Mouse (Mus musculus) gastrocnemius, postnatal 10 days (tissue): ENCODE data around the gene Zfp112. TPM values are rescaled to one million over a fixed set of nuclear protein-coding genes. Genes with fewer than 3 reads are reported as not detected.
A peak's percentile ranks its signal among the peaks of the same experiment; 100 is the strongest.
"Not testable (repeated sequence)": the region's sequence is repeated elsewhere in the genome, so short reads cannot be mapped to it uniquely, and the experiment has no call there.

Experiments
- DNase-seq: peaks from one replicate; pipeline ENCODE4 v3.0.0; 2021; ENCODE audit warnings: mixed read lengths
- long read RNA-seq, 2 experiments: library from polyadenylated mRNA; stranded (forward); transcript quantifications; one replicate each; pipeline ENCODE4 v2.0.0; 2021
- total RNA-seq, 2 experiments: library from RNA; stranded (reverse); gene quantifications; 2 replicates each; pipeline ENCODE4 v1.2.3; 2021

Gene Zfp112
- total RNA-seq: 1 to 10 TPM; 2.8 to 4.1 TPM
- long read RNA-seq, experiment 1, partial matches to known transcripts: 0 of 4 reads
- long read RNA-seq, experiment 1, other reads (novel, unspliced or antisense): 3 of 4 reads
- long read RNA-seq, experiment 2, partial matches to known transcripts: 0 of 2 reads
- long read RNA-seq, experiment 2, other reads (novel, unspliced or antisense): 1 of 2 reads

DNA sequence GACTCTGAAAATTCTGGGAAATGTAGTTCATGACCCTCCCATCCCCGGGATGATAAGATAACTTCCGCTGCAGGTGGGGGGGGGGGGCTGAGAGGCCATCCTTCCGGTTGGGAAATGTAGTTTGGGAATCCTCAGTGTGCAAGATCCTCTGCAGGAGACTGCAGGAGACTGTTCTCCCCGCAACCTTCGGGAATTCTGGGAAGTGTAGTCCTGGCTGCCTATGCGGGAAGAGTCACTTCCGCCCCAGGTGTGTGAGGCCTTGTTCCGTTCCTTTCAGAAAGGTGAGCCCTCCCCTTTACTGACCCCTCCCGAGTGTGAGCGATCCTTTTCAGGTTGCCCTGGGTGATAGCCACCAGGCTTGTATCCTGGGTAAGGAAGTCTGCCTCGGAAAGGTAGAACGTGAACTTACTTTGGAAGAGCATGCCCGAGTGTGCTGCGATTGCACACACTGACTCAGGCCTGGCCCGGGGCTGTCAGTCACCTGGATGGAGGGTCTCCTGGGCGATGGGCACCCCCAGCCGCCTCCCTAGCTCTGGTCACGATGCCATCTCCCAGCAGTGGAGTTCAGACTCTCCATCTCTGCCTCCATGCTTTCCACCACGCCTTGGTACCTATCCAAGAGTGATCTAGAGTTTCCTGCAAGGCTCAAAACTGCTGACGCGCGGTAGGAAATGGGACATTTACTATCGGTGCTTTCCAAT lies at the start of gene Zfp112:
Zfp112 (plus strand) TSS at position 159 of the 701 bp plus-strand sequence.
- DNase-seq: peak; percentile 59

DNA sequence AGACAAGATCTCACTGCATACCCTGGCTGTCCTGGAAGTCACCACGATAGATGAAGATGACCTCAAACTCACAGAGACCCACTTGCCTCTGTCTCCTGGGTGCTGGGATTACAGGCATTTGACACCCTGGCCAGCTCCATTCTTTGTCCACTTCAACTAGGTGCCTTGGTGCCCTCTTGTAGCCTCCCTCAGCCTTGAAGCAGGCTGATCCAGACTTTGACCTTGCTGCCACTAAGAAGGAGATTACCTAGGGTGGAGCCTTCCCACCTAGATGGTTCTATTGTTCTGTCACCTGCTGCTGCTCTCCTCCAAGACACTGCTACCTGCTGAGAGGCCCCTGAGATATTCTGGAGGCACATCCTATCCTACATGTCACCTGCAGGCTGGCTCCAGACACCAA lies 37.7 kb upstream of the Zfp112 start:
- not testable (repeated sequence) for DNase-seq

DNA sequence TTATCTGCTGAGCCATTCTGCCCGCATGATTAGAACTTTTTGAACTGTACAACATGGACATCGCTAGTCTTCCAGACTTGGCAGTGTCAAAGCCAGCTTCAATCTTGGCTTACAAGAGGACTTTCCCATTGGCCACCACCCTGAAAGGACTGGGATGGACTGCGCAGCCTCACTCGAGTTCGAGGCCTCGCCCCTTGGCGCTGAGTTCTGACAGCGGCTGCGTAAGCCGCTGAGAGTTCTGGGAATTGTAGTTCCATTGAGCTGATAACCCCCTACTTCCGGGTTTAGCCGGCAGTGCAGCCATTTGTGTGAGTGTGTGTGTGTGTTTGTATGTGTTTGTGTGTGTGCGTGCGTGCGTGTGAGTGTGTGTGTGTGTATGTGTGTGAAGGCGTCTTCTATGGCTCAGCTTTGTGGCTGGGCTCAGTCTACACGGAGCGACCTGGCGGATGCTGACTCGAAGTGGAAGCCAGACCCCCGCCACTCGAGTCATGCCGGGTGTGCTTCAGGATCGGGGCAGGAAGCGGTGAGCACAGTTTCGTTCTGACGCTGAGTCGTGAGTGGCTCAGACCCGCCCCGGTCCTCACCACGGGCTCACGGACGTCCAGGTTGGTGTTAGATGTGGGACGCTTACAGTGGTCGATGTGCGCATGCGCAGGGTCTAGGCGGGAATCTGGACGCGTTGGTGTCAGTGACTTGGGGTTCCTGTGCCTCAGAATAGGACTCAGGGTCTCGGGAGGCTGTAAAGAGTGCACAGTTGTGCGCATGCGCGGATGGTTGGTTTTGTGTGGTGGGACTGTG lies 30.3 kb upstream of the Zfp112 start, which contains the start of gene Zfp180:
Zfp180 (plus strand) TSS at position 291 of the 798 bp plus-strand sequence.
- peak; percentile 91 for DNase-seq

DNA sequence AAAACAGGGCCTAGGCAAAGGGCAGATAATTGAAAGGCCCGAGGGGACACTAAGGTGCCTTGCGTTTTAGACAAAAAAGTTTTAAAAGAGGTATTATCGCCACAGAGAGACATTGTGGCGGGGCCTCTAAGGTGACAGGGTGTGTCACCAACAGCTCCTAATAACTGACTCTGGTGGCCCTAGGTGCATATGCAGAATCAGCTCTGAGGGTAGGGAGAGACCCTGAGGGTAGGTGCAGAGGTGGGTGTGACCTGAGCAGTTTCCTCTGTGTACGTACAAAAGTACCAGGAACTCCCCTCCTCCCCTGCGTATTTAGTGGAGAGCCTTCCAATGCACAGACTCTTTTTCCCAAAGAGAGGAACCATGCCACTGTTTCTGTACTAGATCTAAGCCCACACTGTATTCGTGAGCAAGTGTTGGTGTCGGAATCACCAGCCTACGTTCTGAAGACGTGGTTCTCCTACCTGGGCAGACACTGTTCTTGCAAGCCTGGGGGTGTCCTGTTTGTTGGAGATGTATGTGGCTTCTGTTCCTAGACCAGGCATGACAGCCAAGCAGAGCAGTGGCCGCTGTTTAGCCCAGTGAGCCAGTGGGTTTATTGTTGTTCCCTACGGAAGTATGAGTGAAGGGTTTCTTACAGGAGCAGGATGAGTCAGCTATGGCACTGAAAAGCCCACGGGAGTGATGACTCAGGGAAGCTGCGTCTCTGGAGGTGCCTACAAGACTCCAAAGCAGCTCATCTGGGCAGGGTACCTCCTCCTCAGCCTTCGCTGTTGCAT lies 29.5 kb upstream of the Zfp112 start:
- no peak for DNase-seq

DNA sequence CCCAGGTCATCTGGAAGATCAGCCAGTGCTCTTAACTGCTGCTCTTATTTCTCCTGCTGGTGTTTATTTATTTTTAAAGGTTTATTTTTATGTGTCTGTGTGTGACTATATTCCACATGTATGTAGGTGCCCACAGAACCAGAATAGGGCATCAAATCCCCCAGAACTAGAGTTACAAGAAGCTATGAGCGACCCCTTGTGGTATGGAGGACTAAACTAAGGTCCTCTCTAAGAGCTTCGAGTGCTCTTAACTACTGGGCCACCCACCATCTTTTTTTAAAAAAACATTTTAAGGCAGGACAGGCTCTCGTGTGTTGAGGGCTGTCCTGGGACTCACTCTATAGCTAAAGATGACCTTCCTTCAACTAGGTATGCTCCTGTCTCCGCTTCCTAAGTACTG lies 25.2 kb upstream of the Zfp112 start:
- no peak for DNase-seq

DNA sequence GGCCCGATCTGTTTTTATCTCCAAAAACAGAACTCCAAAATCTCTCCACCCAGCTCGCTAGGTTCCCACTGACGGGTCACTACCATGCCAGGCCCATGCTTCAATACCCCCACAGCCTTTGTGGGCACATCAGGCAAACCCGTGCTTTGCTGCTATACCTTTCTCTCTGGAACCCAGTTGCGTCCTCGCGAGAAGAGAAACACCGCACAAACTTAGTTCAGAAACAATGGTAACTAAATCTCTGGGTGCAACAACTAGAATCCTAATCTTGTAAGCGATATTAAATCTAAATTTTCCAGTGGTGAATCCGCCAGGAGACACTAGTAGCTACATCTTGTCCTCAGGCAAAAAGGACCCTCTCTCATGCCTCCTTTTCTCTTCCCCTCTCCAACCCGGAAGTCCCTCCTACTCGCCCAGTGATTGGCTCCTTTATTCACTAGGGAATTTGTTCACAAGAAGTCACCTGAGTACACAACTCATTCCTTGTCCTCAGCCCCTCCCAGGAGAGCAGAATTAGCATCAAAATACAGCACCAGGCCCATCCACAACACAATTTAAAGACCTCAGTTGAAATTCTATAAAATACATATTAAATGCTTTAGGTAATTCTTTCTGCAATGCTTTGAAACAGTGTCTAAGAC lies 24.5 kb upstream of the Zfp112 start:
- no peak for DNase-seq

DNA sequence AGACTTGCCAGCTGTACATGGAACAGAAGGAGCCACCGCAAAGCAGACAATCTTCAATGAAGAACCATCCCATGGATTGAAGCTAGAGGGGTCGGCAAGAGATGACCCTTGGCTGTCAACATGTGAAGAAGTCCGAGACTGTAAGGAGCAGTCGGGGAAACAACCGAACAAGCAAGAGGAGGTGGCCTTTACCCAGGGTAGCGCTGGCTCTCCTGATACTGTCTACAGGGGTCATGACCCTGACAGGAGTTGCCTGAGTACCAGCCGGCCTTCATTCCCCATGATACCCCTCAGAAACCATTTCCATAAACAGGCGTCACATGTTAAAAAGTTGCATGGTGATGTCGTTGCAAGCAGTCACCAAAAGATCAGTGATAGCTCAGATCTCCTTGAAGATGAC lies 7.7 kb upstream of the Zfp112 start:
- no peak for DNase-seq

DNA sequence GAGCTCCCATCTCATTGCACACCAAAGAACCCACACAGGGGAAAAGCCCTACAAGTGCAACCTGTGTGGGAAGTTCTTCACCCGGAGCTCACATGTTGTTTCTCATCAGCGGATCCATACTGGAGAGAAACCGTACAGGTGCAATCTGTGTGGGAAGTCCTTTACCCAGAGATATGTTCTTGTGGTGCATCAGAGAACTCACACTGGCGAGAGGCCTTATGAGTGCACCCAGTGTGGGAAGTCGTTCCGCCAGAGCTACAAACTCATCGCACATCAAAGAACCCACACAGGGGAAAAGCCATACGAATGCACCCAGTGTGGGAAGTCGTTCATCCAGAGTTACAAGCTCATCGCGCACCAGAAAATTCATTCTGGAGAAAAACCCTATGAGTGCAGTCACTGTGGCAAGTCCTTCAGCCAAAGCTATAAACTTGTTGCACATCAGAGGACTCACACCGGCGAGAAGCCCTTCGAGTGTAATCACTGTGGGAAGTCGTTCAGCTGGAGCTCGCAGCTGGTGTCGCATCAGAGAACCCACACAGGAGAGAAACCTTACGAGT lies 6.9 kb upstream of the Zfp112 start:
- DNase-seq: no peak

DNA sequence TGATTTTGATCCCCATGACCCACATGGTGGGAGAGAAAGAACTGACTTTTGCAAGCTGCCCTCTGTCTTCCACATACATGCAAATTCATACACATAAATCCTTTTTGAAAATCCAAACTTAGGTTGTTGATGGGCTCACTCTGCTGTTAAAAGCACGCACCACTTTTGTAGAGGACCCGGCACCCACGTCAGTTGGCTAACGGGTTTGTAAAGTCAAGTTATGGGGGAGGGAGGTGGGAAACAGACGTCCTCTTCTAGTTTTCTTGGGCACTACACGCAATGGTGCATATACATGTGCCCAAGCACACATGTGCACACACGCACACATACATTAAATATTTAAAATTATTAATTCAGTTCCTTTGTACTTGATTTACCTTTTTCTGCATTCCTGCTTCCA lies 1.3 kb upstream of the Zfp112 start:
- no peak for DNase-seq

DNA sequence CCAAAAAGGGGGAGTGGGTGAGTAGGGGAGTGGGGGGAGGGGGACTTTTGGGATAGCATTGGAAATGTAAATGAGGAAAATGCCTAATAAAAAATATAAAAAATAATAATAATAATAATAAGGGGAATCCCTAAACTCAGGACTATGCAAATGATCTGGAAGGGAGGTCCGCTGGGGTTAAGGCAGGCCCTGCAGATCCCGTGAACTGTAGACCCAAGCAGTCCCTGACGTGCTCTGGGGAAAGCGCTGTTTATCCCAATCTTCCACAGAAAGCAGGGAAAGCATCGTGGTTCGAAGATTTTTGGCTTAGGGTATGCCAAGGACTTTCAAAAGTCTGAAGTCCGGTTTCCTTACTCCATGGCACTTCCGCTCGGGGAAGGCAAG lies 350 bp upstream of the Zfp112 start:
- DNase-seq: no peak

DNA sequence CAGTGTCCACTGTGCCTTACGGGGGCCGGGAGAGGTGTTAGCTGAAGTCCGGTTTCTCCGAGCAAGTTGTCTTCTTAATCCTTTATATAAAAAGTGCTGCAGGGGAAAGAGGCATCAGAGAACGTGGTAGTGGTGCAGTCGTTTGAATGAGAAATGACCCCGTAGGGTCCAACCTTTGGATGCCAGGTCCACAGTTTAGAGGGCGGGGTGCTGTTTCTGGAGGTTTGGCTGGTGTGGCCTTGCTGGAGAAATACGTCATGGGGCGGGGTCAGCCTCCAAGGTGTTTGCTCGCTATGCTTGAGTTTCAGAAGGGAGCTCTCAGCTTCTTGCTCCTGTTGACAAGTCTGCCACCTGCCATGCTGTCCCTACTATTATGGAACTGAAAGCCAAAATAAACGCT lies 887 bp downstream of the Zfp112 start:
- DNase-seq: peak; percentile 28

DNA sequence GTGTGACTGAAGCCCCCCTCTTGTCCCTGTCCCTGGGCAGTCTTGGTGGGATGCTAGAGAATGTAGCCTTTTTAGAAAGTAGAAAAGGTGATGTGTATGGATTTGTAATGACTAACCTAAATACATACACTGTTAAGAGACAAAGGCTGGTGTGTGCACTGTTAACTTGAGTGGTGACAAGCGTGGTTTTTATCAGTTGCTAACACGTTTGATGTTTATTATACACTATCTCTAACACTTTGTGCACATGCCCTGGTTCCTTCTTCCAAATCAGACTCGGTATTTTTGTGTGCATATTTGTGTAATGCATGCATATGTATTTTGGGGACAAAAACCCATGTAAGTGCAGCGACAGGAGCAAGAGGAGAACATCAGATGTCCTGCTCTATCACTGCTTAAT lies 4.5 kb downstream of the Zfp112 start:
- no peak for DNase-seq

DNA sequence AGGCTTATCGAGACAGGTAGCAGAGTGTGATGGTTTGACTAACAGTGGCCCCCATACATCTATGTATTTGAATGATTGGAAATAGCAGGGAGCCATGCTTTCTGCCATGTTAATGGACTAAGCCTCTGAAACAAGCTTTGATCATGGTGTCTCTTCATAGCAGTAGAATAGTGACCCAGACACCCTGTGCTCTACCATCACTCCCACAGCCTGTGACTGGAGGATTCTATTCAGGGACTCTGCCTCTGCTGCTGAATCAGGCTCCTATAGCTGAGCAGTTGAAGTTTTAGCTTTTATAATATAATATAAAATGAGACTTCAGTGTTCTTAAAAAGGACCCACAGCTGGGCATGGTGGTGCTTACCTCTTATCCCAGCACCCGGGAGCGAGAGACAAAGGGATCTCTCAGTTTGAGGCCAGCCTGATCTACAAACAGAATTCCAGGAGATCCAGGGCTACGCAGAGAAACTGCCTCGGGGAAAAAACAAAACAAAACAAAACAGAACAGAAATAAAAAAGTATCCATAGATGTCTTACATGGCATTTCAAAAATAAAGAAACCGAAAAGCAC lies 21.4 kb downstream of the Zfp112 start:
- DNase-seq: no peak

DNA sequence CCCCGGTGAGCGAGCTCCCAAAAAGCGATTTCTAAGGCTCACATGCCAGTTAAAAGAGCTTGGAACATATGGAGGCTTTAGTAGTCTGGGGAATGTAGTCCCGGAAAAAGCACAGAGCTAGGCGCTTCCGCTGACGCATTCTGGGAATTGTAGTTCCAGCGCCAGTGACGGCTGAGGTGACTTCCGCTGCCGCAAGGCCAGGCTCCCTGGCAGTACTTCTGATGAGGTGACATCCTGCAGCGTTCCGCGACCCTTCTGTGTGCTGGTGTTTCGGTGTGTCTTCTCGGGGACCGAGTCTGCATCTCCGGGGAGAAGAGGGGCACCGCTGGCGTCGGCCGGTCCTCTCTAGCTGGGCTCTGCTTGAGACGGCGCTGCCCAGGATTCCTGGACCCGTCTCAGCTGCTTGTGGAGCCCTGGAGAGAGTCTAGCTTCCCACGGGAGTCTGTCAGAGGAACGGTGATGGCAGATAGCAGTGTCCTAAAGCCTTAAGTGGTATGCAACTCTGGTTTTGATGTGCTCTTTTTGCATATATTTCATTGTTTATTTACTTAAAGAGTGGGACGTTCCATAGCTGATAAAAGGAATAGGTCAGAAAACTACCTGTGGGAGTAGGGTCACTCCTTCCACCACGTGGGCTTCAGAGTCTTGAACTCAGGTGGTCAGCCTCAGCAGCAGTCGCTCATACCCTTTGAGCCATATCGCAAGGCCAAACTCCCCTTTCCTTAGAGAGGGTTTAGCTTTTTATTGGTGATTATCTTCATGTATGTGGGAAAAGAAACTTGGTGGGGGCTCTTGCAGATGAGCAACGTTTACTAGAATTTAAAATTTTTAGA lies 22.1 kb downstream of the Zfp112 start, which contains the start of gene Zfp235:
Zfp235 (plus strand) TSS at position 174 of the 833 bp plus-strand sequence.
- DNase-seq: peak; percentile 74

DNA sequence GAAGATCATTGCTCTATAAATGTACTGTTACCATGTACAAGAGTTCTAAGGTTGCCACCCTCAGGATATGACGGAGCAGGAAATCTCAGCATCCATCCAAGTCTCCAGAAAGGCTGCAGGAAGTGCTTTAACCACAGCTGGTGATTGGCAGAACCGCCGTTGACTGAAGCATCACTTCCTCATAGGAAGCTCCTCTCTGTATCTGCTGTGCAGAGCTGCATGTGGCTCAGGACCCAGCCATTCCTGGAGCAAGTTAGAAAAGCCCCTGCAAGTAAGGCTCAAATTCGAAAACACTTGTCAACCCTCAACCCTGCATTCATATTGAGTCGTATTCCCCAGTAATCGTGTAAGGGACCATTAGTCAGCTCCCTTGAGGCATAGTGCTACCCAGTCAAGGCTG lies 30.5 kb downstream of the Zfp112 start:
- DNase-seq: no peak

DNA sequence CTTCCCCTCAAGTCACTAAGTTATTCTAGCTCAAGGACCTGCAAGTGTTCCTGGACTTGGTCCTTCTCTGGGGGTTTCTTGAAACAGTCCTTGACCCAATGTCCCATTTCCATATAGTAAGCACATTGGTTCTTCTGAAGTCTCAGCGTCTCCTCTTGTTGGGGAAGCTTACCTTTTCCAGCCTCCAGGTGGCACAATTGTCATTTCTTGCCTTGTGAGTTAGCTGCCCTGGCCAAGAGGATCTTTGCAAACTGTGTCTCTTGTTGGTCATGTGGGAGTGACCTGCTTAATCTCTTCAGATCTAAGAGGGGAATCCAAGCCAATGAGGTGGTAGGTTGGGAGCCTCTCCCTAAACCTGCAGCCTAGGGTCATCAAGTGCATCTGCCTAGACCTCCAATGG lies 41.2 kb downstream of the Zfp112 start:
- DNase-seq: no peak

DNA sequence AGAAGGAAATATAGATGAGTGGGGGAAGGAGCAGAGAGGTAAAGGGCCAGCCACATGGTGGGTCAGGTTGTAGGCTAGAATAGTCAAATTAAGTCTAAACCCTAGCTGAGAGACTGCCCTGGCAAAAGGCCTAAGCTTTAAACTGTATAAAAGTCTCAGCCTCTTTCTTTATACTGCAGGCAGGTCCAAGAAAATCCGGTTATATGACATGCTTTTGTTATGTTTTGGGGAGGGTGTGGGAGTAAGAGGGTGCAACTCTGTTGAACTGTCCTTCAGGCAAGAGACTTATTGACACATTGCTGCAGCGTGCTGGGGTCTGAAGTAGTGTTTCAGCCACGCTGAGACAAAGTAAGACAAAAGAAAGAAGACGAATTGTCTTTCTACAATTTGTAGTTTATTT lies 60.1 kb downstream of the Zfp112 start:
- no peak for DNase-seq

DNA sequence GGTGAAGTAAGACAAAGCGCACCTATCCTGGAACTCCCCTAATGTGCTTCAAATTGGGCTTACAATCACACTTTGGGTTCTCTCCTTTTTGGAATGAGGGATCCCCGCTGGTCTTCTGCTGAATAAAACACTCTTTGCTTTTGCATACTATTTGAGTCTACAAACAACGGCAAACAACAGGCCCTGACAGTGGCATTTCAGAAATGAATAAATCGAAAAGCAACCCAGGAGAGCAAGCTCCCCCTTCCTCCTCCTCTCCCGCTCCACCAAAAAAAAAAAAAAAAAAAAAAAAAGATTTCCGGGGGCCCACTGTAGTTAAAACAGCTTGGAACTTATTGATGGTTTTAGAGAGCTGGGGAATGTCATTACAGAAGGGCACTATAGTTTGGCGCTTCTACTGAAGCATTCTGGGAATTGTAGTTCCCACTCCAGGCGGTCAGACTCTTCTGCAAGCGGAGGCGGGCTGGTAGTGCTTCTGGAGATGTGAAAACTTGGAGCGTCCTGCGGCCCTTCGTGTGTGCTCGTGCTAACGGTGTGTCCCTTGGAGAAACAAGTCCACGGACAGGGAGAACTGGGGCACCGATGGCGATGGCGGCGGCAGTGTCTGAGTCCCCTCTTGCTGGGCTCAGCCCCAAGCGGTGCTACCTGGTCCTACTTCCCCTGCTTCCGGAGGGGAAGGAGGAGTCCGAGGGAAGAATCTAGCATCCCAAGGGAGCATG lies 62.7 kb downstream of the Zfp112 start, which contains the start of gene Zfp114:
Zfp114 (plus strand) TSS at position 443 of the 719 bp plus-strand sequence.
- DNase-seq: peak; percentile 52

DNA sequence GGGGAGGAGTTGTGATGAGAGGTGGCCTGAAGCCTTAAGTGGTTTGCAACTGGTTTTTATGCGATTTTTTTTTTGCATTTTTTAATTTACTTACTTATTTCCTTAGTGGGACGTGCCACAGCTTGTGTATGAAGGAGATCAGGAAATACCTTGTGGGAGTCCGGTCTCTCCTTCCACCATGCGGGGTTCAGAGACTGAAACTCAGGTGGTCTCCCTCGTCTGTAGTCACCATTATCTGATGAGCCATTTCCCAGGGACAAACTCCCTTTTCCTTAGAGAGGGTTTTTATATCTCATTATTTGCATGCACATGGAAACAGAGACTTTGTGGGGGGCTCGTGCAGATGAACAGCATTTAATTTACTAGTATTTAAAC lies 63.2 kb downstream of the Zfp112 start:
- no peak for DNase-seq
